In the genomic region with DNA sequence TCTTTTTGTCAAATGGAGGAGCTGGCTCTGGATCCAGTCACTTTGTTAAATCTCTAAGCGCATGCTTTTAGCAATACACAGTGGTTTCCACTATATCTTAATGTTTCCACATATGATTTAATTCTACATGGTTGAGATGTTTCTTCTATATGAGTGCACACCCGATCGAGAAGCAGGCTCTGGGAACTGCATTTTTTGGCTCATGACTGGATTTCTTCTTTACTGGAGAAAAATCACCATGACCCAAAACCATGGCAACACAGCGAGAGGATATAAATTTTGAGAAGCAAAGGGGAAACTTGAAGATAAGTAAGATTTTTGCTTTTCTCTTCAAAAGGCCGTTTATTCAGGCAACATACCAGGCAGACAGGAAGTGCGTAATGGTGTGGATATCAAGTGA, we compare ENCODE assay signal across 28 mouse cellular contexts.
A peak's percentile ranks its signal among the peaks of the same experiment; 100 is the strongest.
DNase-seq lines count a peak whose midpoint lies in the region; ATAC-seq and TF ChIP-seq lines count a peak whose summit lies in the region.
"Had no signal": no experiment of that assay in that cellular context is flagged by ENCODE, and none has a peak within 500 bp of the region (broad histone marks: within the 10 kb centered on the region; RNA-seq: fewer than 3 reads in every experiment).

No protein-coding gene starts in this region.

- H3K27ac ChIP-seq in heart, embryonic 15.5 days: 0 out of 2 replicates have a peak overlapping the region, but pooled peaks have one; percentile 25
- H3K27ac ChIP-seq in kidney, embryonic 16.5 days (ENCODE audit: low read length): peak overlapping the region; percentile 50; the same call in 1 of the 2 replicates
- peak overlapping the region; percentile 67 for H3K27ac ChIP-seq in embryonic fibroblast, embryonic 13.5 days (ENCODE audit: insufficient read depth, low read length)
- H3K27ac ChIP-seq in limb, embryonic 14.5 days (replicated peaks; ENCODE audit: low read depth, low read length): no peak overlapping the region
- H3K27ac ChIP-seq: forebrain, embryonic 10.5 days; forebrain, embryonic 15.5 days; hindbrain, embryonic 14.5 days; liver, embryonic 14.5 days; macrophage; midbrain, embryonic 13.5 days; neural tube, embryonic 15.5 days had no signal

- no peak for ATAC-seq in heart, embryonic 15.5 days (replicated peaks; ENCODE audit: insufficient number of reproducible peaks, insufficient read depth, low FRiP score, low read depth)
- ATAC-seq in kidney, embryonic 16.5 days (ENCODE audit: low FRiP score, low TSS enrichment): no peak
- ATAC-seq in limb, embryonic 14.5 days (ENCODE audit: low FRiP score, low read depth): no peak
- ATAC-seq: CD4-positive, CD25-positive, alpha-beta regulatory T cell, adult 4 months; forebrain, embryonic 15.5 days; midbrain, embryonic 13.5 days had no signal

- no peak for TF ChIP-seq CTCF in embryonic fibroblast, embryonic 13.5 days (IDR thresholded peaks at IDR 0.05; ENCODE audit: borderline replicate concordance, insufficient read depth, low read length)

- 66% methylated on average over 6 of the region's 6 CpGs for WGBS in heart, embryonic 15.5 days
- WGBS in kidney, embryonic 16.5 days: 58% methylated on average over 6 of the region's 6 CpGs
- 70% methylated on average over 6 of the region's 6 CpGs for WGBS in limb, embryonic 14.5 days

- no peak overlapping the region for H3K4me3 ChIP-seq in heart, embryonic 15.5 days
- no peak overlapping the region for H3K4me3 ChIP-seq in kidney, embryonic 16.5 days (ENCODE audit: low read length)
- no peak overlapping the region for H3K4me3 ChIP-seq in embryonic fibroblast, embryonic 13.5 days (ENCODE audit: insufficient read depth, low read length)
- no peak overlapping the region for H3K4me3 ChIP-seq in limb, embryonic 14.5 days (replicated peaks; ENCODE audit: low read length)
- H3K4me3 ChIP-seq: forebrain, embryonic 10.5 days; forebrain, embryonic 15.5 days; heart, embryonic 12.5 days; midbrain, embryonic 13.5 days; neural tube, embryonic 15.5 days had no signal

- no peaks in the 10 kb centered on the region for H3K36me3 ChIP-seq in heart, embryonic 15.5 days
- no peaks in the 10 kb centered on the region for H3K36me3 ChIP-seq in kidney, embryonic 16.5 days (ENCODE audit: insufficient read depth, low read length)
- H3K36me3 ChIP-seq in limb, embryonic 14.5 days (ENCODE audit: control insufficient read depth, insufficient read depth, low read length): no peaks in the 10 kb centered on the region
- H3K36me3 ChIP-seq: forebrain, embryonic 10.5 days; forebrain, embryonic 15.5 days; heart, embryonic 12.5 days; midbrain, embryonic 13.5 days; neural tube, embryonic 15.5 days had no signal

- H3K9ac ChIP-seq in heart, embryonic 15.5 days: no peak overlapping the region
- H3K9ac ChIP-seq in kidney, embryonic 16.5 days (replicated peaks; ENCODE audit: low read length): no peak overlapping the region
- H3K9ac ChIP-seq in limb, embryonic 14.5 days (ENCODE audit: low read depth, low read length, severe bottlenecking): no peak overlapping the region
- H3K9ac ChIP-seq: forebrain, embryonic 15.5 days; heart, embryonic 12.5 days; hindbrain, embryonic 14.5 days; liver, embryonic 14.5 days; midbrain, embryonic 13.5 days; neural tube, embryonic 15.5 days had no signal

- intact Hi-C loops in heart, postnatal 10 days (cut with DNase I): no loop called here

- TF ChIP-seq POLR2A in embryonic fibroblast, embryonic 13.5 days (IDR thresholded peaks at IDR 0.05; ENCODE audit: low read depth, low read length): no peak
- no peak for TF ChIP-seq POLR2A in limb, embryonic 14.5 days (IDR thresholded peaks at IDR 0.05; ENCODE audit: borderline replicate concordance, extremely low read depth, insufficient read depth, insufficient read length)

- no peaks in the 10 kb centered on the region for H3K27me3 ChIP-seq in heart, embryonic 15.5 days
- no peaks in the 10 kb centered on the region for H3K27me3 ChIP-seq in kidney, embryonic 16.5 days (ENCODE audit: insufficient read depth, low read length)
- H3K27me3 ChIP-seq in limb, embryonic 14.5 days (ENCODE audit: control insufficient read depth, insufficient read depth, low read length): no peaks in the 10 kb centered on the region
- H3K27me3 ChIP-seq: forebrain, embryonic 15.5 days; heart, embryonic 12.5 days; midbrain, embryonic 13.5 days; neural tube, embryonic 15.5 days had no signal

- no peak overlapping the region for H3K4me2 ChIP-seq in heart, embryonic 15.5 days
- no peak overlapping the region for H3K4me2 ChIP-seq in kidney, embryonic 16.5 days (replicated peaks; ENCODE audit: low read depth, low read length)
- no peak overlapping the region for H3K4me2 ChIP-seq in limb, embryonic 14.5 days (replicated peaks; ENCODE audit: low read depth, low read length, severe bottlenecking)
- H3K4me2 ChIP-seq: forebrain, embryonic 15.5 days; heart, embryonic 12.5 days; hindbrain, embryonic 14.5 days; midbrain, embryonic 13.5 days; neural tube, embryonic 15.5 days had no signal

- H3K9me3 ChIP-seq in heart, embryonic 15.5 days (replicated peaks): no peaks in the 10 kb centered on the region
- H3K9me3 ChIP-seq in kidney, embryonic 16.5 days (ENCODE audit: low read length): no peaks in the 10 kb centered on the region
- H3K9me3 ChIP-seq in limb, embryonic 14.5 days (ENCODE audit: control insufficient read depth, low read length): no peaks in the 10 kb centered on the region
- H3K9me3 ChIP-seq: forebrain, embryonic 10.5 days; forebrain, embryonic 15.5 days; heart, embryonic 12.5 days; midbrain, embryonic 13.5 days; neural tube, embryonic 15.5 days had no signal

- H3K4me1 ChIP-seq in heart, embryonic 15.5 days (replicated peaks): no peaks in the 10 kb centered on the region
- H3K4me1 ChIP-seq in kidney, embryonic 16.5 days (ENCODE audit: insufficient read depth, low read length): 0 out of 2 replicates have a peak, but pooled peaks cover 5% of the 10 kb centered on the region
- no peaks in the 10 kb centered on the region for H3K4me1 ChIP-seq in embryonic fibroblast, embryonic 13.5 days (ENCODE audit: control insufficient read depth, insufficient read depth, low read length)
- H3K4me1 ChIP-seq in limb, embryonic 14.5 days (ENCODE audit: control insufficient read depth, insufficient read depth, low read length): peaks cover 6% of the 10 kb centered on the region; the same call in 1 of the 2 replicates
- H3K4me1 ChIP-seq: forebrain, embryonic 10.5 days; forebrain, embryonic 15.5 days; midbrain, embryonic 13.5 days; neural tube, embryonic 15.5 days had no signal

- DNase-seq in heart, postnatal 10 days: no peak
- no peak for DNase-seq in kidney, adult 9 months
- peak; percentile 56 for DNase-seq in limb, embryonic 14.5 days (ENCODE audit: low spot score)
- no peak for DNase-seq in neural tube, embryonic 10.5 days (ENCODE audit: extremely low spot score, low spot score)
- DNase-seq: cerebellum, adult 18-20 months; cerebellum, postnatal 10 days; gastrocnemius, postnatal 25 days; heart, adult 18-20 months; kidney, postnatal 4 days; left cerebral cortex, postnatal 4 days; liver; lung, adult 2 months; lung, postnatal 10 days; retina, postnatal 1 day; right cerebral cortex, postnatal 14 days; thymus, postnatal 4 days had no signal
